Mouse (Mus musculus) adrenal gland, postnatal 14 days (tissue): ENCODE results near the gene Mapk13. TPM values are rescaled to one million over a fixed set of nuclear protein-coding genes. Genes with fewer than 3 reads are reported as not detected.
"Not testable (repeated sequence)": the region's sequence is repeated elsewhere in the genome, so short reads cannot be mapped to it uniquely, and the experiment has no call there.

Source experiments
- DNase-seq: peaks from one replicate; pipeline ENCODE4 v3.0.0; 2021; ENCODE audit warnings: mixed read lengths
- total RNA-seq: library from RNA; stranded (reverse); gene quantifications from 2 replicates; pipeline ENCODE4 v1.2.3, GENCODE M21; 2021

Mapk13 gene
- total RNA-seq, 1 experiment from 2014 or later = 62.9 TPM

- no peak for DNase-seq
Observed at GRCm38 (mm10) chr17:28814529-28815097, 45.5 kb downstream of the Mapk13 start.

GRCm38 (mm10) chr17:28815384-28816004, 46.4 kb downstream of the Mapk13 start:
- DNase-seq = no peak

- not testable (repeated sequence) for DNase-seq
Observed at GRCm38 (mm10) chr17:28816326-28816725, 47.2 kb downstream of the Mapk13 start.

- DNase-seq = no peak
Observed at GRCm38 (mm10) chr17:28816875-28817811, 48.0 kb downstream of the Mapk13 start.

- no peak for DNase-seq
Observed at GRCm38 (mm10) chr17:28820189-28820588, 51.1 kb downstream of the Mapk13 start.

GRCm38 (mm10) chr17:28823004-28823745, 54.1 kb downstream of the Mapk13 start:
- no peak for DNase-seq

GRCm38 (mm10) chr17:28823749-28824148, 54.7 kb downstream of the Mapk13 start:
- DNase-seq = peak; percentile 43

- DNase-seq = no peak
Observed at GRCm38 (mm10) chr17:28824896-28825295, 55.8 kb downstream of the Mapk13 start.

- no peak for DNase-seq
Observed at GRCm38 (mm10) chr17:28825359-28826041, 56.4 kb downstream of the Mapk13 start.

- no peak for DNase-seq
Observed at GRCm38 (mm10) chr17:28827665-28828231, 58.7 kb downstream of the Mapk13 start.

GRCm38 (mm10) chr17:28829120-28829519, 60.0 kb downstream of the Mapk13 start:
- DNase-seq = no peak

Other genes with a start within 250 kb of the Mapk13 start
- not detected in 2 replicates for gene Armc12, start 238.5 kb upstream of the Mapk13 start, total RNA-seq
- not detected in 2 replicates for gene Clpsl2, start 219.9 kb upstream of the Mapk13 start, total RNA-seq
- gene Clps, start 208.5 kb upstream of the Mapk13 start, total RNA-seq = not detected in 2 replicates
- gene Lhfpl5, start 193.7 kb upstream of the Mapk13 start, total RNA-seq = 1.7 and 3.3 TPM in 2 replicates
- gene Srpk1, start 146.6 kb upstream of the Mapk13 start, total RNA-seq = 57.1 and 69.7 TPM in 2 replicates
- gene Slc26a8, start 79.1 kb upstream of the Mapk13 start, total RNA-seq = 1.3 and 2.9 TPM in 2 replicates
- 69.1 and 76.3 TPM in 2 replicates for gene Mapk14, start 78.0 kb upstream of the Mapk13 start, total RNA-seq
- 1.2 and 2.0 TPM in 2 replicates for gene AC170998.1, start 43.2 kb upstream of the Mapk13 start, total RNA-seq
- 62.6 and 64.5 TPM in 2 replicates for gene Brpf3, start 31.8 kb downstream of the Mapk13 start, total RNA-seq
- gene Pnpla1, start 89.1 kb downstream of the Mapk13 start, total RNA-seq = 0.15 TPM in 1 of 2 replicates, not detected in the other
- not detected in 2 replicates for gene 4930539E08Rik, start 146.0 kb downstream of the Mapk13 start, total RNA-seq
- 0.64 and 1.3 TPM in 2 replicates for gene Pxt1, start 174.5 kb downstream of the Mapk13 start, total RNA-seq
- 71.6 and 79.3 TPM in 2 replicates for gene Kctd20, start 182.7 kb downstream of the Mapk13 start, total RNA-seq
- gene Stk38, start 238.7 kb downstream of the Mapk13 start, total RNA-seq = 55.0 and 73.5 TPM in 2 replicates